Mouse (Mus musculus) layer of hippocampus, adult 9-10 months (tissue): Measurements from ENCODE around the gene Svip.

Experiments
- DNase-seq: peaks from one replicate; pipeline ENCODE4 v3.0.0; 2022; ENCODE audit warnings: low spot score

The Svip gene

GRCm38 (mm10) chr7:51962219-51962952 lies 43.4 kb downstream of the Svip start:
- no peak for DNase-seq

- no peak for DNase-seq
Measured at GRCm38 (mm10) chr7:51960698-51961374, 45.0 kb downstream of the Svip start.

- no peak for DNase-seq
Measured at GRCm38 (mm10) chr7:51957766-51958165, 48.1 kb downstream of the Svip start.

GRCm38 (mm10) chr7:51955424-51956041 lies 50.3 kb downstream of the Svip start:
- DNase-seq: no peak
